Mouse (Mus musculus): ENCODE measurements around the gene Pbx3.

DNA sequence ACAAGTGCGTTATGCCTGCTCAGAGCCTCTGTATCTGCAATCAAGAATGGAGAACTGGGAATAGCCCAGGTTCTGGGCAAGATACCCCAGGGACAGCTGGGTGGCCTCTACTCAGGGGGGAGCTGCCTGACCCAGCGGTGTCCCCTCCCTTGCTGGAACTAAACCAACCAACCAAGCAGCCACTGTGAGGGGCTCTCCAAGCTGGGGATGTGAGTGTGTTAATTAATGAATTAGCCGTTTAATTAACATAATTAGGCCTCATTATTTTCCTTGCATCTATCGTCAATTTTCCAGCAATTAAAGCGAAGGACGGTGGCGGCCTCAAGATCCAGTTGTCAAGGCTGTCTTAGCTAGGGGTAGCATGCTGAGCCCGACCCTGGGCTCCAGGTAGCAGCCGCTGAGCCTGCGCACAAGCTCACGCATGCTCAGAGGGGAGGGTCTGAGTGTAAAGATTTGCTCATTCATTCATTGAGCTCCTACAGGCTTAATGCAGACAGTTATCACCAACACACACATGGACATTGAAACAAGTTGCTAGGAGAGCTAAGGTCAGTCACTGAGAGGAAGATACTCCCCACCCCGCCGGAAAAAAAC is 243.2 kb downstream of the Pbx3 start:
- TF ChIP-seq CTCF (IDR thresholded peaks at IDR 0.05; ENCODE audit: control insufficient read depth, insufficient read depth, low read length) (no peak), POLR2A (IDR thresholded peaks at IDR 0.05; ENCODE audit: borderline replicate concordance, control insufficient read depth, low read depth, low read length) (no peak)

Measured in bone marrow, adult 2 months (tissue).